Mouse (Mus musculus): Measurements from ENCODE around the gene Polg2.
A peak's percentile ranks its signal among the peaks of the same experiment; 100 is the strongest.
"Not testable (repeated sequence)": the region's sequence is repeated elsewhere in the genome, so short reads cannot be mapped to it uniquely, and the experiment has no call there.

The Polg2 gene

GRCm38 (mm10) chr11:106760511-106760910 is 18.8 kb downstream of the Polg2 start:
- DNase-seq = no peak

DNA sequence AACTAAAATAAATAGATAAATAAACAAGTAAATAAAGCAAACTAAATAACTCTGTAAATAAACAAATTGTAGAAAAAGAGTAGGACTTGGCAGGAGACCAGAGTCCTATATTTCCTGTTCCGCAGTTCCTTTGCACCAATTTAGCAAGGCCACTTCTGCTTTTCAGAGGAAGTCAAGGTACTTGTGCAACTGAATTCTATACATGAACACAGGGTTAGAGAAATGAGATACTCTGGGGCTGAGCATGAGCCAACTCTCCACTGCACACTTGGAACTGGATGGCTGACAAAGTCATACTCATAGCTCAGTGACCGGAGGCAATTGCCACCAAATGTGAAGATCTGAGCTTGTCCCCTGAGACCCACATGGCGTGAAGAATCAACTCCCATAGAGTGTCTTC is 20.3 kb downstream of the Polg2 start:
- DNase-seq = no peak

GRCm38 (mm10) chr11:106755583-106755982 is 23.8 kb downstream of the Polg2 start:
- no peak for DNase-seq

DNA sequence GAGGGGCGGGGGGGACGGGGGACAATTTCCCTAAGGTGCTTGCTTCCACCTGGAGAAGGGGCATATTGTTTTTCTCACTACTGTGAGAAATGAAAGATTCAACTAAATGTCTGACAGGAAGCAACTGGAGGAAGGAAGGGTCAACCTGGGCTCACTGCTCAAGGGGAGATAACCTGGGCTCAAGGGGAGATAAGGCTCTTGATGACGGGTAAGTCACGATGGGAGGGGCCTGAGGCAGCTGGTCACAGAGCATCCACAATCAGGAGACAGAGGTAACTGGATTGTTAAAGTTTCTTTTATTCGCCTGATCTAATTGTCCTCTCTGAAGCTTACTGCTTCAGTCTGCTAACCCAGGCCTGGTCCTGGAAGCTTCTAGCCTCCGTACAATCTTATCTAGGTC is 26.0 kb downstream of the Polg2 start:
- DNase-seq = no peak

DNA sequence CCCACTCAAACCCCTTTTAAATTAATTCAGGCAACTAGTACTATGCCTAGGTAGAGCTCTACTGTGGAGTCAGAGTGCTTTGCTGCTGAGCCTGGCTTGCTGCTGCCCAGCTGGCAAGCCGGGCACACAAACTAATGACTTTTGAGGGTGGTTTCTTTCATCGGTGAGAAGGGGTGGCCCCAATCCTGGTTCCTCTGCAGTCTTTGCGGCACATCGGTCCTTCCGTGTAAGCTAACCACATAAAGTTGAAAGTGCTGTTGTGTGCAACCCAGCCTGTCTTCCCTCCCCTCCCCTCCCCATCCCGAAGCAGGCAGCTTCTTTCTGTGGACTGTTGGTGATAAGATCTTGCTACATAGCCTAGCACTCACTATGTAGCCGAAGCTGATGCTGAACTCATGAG is 27.2 kb downstream of the Polg2 start:
- peak; percentile 60 to 66 for DNase-seq

GRCm38 (mm10) chr11:106751039-106752018 is 28.0 kb downstream of the Polg2 start, which contains the start of gene Milr1:
Milr1 (plus strand) TSS chr11:106751226.
- no peak for DNase-seq

DNA sequence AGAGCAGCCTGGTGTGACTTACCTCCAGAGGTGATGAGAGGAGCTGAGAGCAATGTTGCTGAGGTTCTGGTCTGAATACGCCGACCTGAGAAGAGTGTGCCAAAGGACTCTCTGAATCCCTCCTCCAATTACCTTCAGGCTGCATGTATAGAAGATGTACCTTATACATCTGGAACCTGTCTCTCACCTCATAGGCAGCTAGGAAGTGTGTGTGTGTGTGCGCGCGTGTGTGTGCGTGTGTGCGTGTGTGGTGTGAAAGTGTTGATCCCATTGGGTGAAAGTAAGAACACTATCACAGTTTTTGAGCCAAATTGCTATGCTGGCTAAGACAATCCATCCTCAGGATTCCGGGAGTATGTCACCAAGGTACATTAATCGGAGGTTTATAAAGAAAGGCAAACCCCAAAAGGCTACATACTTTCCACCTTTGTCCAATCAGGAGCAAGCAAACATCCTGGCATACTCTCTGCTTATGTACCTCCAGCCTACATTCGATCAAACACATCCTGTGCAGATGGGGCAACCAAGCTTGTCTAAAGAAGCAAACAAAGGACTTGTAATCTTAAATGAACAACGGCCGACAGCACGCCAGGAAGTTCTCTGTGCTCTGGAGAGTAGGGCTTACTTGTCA is 29.1 kb downstream of the Polg2 start, which contains the start of gene Pecam1:
Gene Pecam1, minus strand, starts transcription at position 508 of the 631 bp plus-strand sequence.
- no peak for DNase-seq

DNA sequence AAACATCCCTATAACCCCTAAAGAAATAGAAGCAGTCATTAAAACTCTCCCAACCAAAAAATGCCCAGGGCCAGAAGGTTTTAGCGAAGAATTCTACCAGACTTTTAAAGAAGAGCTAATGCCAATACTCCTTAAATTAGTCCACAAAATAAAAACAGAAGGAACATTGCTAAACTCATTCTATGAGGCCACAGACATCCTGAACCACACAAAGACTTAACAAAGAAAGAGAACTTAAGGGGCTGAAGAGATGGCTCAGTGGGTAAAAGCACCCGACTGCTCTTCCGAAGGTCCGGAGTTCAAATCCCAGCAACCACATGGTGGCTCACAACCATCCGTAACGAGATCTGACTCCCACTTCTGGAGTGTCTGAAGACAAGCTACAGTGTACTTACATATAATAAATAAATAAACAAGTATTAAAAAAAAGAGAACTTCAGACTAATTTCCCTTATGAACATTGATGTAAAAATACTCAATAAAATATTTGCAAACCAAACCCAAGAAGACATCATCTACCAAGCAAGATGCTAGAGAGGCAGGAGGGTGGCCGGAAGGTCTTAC is 29.7 kb downstream of the Polg2 start:
- DNase-seq = not testable (repeated sequence)

- no peak for DNase-seq
Observed at GRCm38 (mm10) chr11:106744949-106745348, 34.4 kb downstream of the Polg2 start.

DNA sequence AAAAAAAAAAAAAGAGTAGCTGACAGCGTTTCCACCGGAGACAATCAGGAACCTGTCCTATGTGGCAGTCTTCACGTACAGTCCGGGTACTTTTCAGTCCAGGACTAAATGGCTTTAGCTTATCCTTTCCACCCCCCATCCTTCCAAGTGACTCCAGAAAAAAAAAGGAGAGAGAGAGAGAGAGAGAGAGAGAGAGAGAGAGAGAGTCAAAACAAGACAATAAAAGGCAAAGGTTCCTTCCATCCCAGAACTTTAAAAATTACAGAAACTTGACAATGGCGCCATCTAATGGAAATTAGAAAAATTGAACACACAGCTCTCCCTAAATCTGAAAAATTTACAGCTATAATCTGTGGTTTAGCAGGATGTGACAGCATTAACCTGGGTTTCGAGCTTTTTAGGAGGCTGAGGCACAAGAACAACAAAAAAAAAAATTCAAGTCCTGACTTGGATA is 36.9 kb downstream of the Polg2 start:
- no peak for DNase-seq

- DNase-seq = no peak
Observed at GRCm38 (mm10) chr11:106741826-106742225, 37.5 kb downstream of the Polg2 start.

GRCm38 (mm10) chr11:106741232-106741631 is 38.1 kb downstream of the Polg2 start:
- peak in 1 of 2 experiments; percentile 43 for DNase-seq

DNA sequence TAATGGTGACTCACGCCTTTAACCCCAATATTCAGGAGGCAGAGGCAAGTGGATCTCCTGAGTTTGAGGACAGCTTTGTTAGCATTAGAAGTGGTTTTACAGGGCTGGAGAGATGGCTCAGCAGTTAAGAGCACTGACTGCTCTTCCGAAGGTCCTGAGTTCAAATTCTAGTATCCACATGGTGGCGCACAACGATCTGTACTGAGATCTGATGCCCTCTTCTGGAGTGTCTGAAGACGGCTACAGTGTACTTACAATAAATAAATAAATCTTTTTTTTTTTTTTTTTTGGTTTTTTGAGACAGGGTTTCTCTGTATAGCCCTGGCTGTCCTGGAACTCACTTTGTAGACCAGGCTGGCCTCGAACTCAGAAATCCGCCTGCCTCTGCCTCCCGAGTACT is 38.6 kb downstream of the Polg2 start:
- not testable (repeated sequence) for DNase-seq

- DNase-seq = peak in 1 of 2 experiments; percentile 17
Observed at GRCm38 (mm10) chr11:106739116-106739515, 40.2 kb downstream of the Polg2 start.

DNA sequence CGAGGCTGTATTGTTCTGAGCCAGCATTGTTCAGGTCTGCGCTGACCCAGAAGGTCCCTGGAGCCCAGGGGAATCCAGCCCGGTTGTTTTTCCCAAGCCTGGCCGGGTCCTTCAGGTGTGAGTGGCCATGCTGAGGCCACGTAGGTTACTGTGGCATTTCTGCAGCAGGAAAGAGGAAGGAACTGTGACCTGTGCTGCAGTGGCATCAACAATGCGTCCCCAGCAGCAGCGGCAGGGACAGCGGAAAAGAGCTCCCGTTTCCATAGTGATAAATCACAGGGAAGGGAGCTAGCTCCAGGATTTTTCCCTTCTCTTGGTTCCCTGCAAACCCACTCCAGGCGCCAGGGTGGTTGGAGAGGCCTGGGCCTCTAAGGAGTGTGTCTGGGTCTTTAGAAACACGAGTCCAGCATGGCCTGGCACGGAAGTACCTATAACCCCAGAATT is 42.1 kb downstream of the Polg2 start:
- DNase-seq = peak; percentile 33 to 63

DNA sequence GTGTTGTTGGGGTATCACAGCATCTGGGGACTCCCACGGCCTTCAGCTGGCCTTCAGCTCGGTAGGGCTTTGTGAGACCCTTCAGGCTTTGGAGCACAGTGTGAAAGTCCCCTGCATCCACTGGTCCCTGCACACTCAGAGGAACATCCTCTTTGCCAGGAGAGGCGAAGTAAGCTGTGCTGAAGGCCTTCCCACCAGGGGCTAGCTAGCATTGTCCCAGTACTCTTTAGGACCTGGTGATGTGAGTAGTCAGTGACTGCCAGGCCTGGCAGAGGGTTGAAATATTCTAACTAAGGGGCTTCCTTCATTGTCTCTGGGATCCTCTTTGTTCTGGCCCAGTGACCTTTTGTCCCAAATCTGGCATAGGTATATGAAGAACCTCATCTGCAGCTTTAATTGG is 42.7 kb downstream of the Polg2 start:
- DNase-seq = no peak

DNA sequence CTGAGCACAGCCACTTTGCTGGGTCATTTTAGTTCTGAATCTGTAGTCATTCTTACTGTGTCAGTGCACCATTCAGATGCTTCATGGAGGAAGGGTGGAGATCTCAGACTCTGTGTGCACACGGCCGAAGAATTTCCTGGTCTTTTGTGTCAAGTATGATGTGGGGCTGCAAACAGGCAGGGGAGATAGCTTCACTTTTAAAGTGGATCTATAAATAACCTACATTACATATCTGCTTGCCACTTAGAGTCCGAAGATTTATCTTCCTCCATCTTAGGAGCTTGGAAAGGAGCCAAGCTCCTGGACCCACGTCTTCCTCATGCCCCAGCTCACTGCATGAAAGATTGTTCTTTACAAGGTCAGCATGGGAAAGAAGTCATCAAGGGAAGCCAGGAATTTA is 48.6 kb downstream of the Polg2 start:
- DNase-seq = no peak

GRCm38 (mm10) chr11:106729656-106730055 is 49.7 kb downstream of the Polg2 start:
- DNase-seq = no peak

DNA sequence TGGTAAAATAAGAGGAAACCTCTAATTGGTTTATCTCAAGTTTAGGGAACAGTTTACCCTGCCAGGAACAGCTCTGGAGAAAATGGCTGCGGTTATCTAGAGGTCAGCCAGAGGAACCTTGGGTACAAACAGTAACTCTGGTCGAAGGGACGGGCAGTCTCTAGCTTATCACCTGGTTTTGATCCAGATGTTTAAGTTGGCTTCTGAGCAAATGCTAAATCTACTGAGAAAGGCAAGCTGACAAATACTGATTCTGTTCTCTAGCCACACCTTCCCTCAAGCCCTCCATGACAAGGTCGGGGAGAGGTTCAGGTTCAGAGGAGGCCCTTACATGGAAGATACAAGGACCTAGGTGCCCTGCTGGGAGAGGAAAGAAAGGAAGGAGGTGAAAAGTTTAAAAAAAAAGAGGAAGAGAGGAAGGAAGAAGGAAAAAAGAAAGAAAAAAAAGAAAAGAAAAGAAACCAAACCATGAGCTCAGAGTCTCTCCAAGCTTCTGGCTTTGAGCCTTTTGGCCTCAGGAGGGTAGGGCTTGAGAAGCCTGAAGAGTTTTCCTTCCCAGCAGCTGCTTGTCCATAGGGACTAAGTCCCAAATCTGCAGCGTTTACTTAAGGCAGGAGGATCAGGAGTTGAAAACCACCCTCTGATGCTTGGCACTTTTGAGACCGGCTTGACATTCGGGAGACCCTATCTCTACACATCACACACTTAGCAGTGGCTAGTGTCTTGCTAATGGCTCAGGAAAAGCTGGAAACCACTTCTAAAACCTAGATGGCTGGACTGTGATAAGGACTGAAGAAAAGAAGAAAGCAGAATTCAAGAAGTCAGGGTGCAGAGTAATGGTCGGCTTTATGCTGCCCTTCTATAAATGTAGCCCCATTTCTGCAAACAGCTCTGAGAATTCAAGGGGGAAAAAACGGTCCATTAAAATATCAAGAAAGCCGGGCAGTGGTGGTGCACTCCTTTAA is 50.7 kb downstream of the Polg2 start:
- no peak for DNase-seq

DNA sequence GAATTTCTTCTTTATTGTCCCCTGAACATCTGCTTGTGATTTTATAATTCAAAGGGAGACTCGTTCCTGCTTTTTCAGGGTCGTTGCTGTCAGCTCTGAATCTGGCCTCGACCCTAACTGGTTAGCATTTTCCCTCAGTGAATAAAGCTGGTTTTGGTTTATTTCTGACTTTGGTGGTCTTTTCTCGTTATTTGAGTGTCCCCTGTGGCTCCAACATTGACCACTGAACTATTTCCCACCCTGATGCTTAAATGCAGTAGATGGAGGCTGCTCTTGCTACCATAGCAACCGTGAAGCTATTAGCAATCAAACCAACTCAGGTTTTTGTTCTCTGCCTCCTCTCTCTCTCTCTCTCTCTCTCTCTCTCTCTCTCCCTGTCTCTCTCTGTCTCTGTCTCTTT is 51.4 kb downstream of the Polg2 start:
- DNase-seq = no peak

- DNase-seq = not testable (repeated sequence)
Observed at GRCm38 (mm10) chr11:106724916-106725235, 54.5 kb downstream of the Polg2 start.

DNA sequence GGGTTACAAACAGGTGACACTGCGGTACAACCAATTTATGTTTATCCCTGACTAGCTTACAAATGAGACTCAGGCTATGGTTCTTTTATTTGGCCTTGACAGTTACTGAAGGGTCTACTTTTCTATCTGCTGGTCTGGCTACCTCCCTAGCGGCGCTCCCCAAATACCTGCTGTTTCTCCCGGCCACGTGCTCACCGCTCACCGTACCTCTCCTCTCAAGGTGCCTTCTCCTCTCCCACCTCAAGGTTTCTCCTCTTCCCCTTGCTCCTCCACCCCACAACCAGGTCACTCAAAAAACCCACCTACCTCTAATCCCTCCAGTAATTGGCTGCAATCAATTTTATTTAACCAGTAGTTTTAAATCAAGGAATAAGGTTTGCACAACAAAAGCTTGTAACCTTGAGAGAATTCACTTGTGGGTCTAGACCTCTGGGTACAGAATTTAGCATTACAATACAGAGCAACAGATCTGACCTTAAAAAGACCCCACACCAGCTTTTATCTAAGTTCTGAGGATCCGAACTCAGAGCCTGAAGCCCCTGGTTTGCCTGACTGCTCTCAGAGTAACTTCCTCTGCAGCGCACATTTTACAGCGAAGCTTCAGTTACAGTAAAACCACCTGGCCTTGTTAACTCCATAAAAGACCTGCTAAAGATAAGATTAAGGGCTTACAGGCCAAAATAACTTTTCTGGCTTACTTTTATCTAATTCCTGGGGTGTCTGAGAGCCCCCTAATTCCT is 55.0 kb downstream of the Polg2 start:
- no peak for DNase-seq

Measured in lung, postnatal 4 days (tissue).